In genomic region chr1:54888449-54888848, GRCm38 (mm10) we compare ENCODE assay signal across 13 mouse cellular contexts. TPM values are rescaled to one million over a fixed set of nuclear protein-coding genes. Genes with fewer than 3 reads are reported as not detected.
DNase-seq lines count a peak whose midpoint lies in the region; ATAC-seq and TF ChIP-seq lines count a peak whose summit lies in the region.
"Had no signal": no experiment of that assay in that cellular context is flagged by ENCODE, and none has a peak within 500 bp of the region (broad histone marks: within the 10 kb centered on the region; RNA-seq: fewer than 3 reads in every experiment).

No protein-coding gene starts in this region.

- no peak for TF ChIP-seq EP300 in heart, adult 2 months (IDR thresholded peaks at IDR 0.05; ENCODE audit: insufficient read depth, low read depth, low read length)

- H3K27me3 ChIP-seq in heart, adult 2 months (ENCODE audit: control insufficient read depth, insufficient read depth, low read length), result no peaks in the 10 kb centered on the region
- H3K27me3 ChIP-seq in heart, embryonic 11.5 days (ENCODE audit: control insufficient read depth, insufficient read depth, low read length), result no peaks in the 10 kb centered on the region
- H3K27me3 ChIP-seq in neural tube, embryonic 12.5 days (replicated peaks), result no peaks in the 10 kb centered on the region
- H3K27me3 ChIP-seq in splenic B cell, adult 2 months (ENCODE audit: control insufficient read depth, insufficient read depth, low read length, poor library complexity, severe bottlenecking), result no peaks in the 10 kb centered on the region
- H3K27me3 ChIP-seq: megakaryocyte, embryonic 14.5 days had no signal

- no peak overlapping the region for H3K4me2 ChIP-seq in heart, embryonic 11.5 days
- H3K4me2 ChIP-seq in neural tube, embryonic 12.5 days (replicated peaks), result no peak overlapping the region

- WGBS in heart, adult 2 months, result 62% methylated on average over 5 of the region's 5 CpGs
- 38% methylated on average over 5 of the region's 5 CpGs for WGBS in heart, embryonic 11.5 days (ENCODE audit: insufficient replicate concordance)
- 62% methylated on average over 5 of the region's 5 CpGs for WGBS in neural tube, embryonic 12.5 days

- no peak for TF ChIP-seq CTCF in heart, adult 2 months (IDR thresholded peaks at IDR 0.05)

- no peak overlapping the region for H3K4me3 ChIP-seq in heart, adult 2 months
- no peak overlapping the region for H3K4me3 ChIP-seq in heart, embryonic 11.5 days (ENCODE audit: low read depth, low read length)
- H3K4me3 ChIP-seq in neural tube, embryonic 12.5 days, result no peak overlapping the region
- H3K4me3 ChIP-seq: megakaryocyte, embryonic 14.5 days had no signal

- H3K9me3 ChIP-seq in heart, embryonic 11.5 days (replicated peaks; ENCODE audit: control insufficient read depth, low read length), result no peaks in the 10 kb centered on the region
- H3K9me3 ChIP-seq in neural tube, embryonic 12.5 days, result no peaks in the 10 kb centered on the region

- peak overlapping the region; percentile 1; the same call in 1 of the 2 replicates for H3K27ac ChIP-seq in heart, adult 2 months
- H3K27ac ChIP-seq in heart, embryonic 11.5 days (ENCODE audit: low read depth, low read length), result no peak overlapping the region
- no peak overlapping the region for H3K27ac ChIP-seq in neural tube, embryonic 12.5 days

- no peak overlapping the region for H3K9ac ChIP-seq in heart, adult 2 months (ENCODE audit: low read depth, low read length)
- H3K9ac ChIP-seq in heart, embryonic 11.5 days (ENCODE audit: low read depth, low read length), result no peak overlapping the region
- H3K9ac ChIP-seq in neural tube, embryonic 12.5 days, result no peak overlapping the region

- TF ChIP-seq POLR2A in heart, adult 2 months (IDR thresholded peaks at IDR 0.05; ENCODE audit: insufficient read depth, low read depth, low read length), result no peak

- peaks cover 2% of the 10 kb centered on the region; the same call in 1 of the 2 replicates for H3K79me2 ChIP-seq in heart, adult 2 months (replicated peaks; ENCODE audit: control insufficient read depth, insufficient read depth, low read length)

- H3K4me1 ChIP-seq in heart, adult 2 months (ENCODE audit: control insufficient read depth, insufficient read depth, low read length), result no peaks in the 10 kb centered on the region; the same call in 1 of the 2 replicates
- peaks cover 12% of the 10 kb centered on the region for H3K4me1 ChIP-seq in heart, embryonic 11.5 days (ENCODE audit: control insufficient read depth, insufficient read depth, low read length)
- H3K4me1 ChIP-seq in neural tube, embryonic 12.5 days, result peaks cover 8% of the 10 kb centered on the region; the same call in 1 of the 2 replicates

- no peaks in the 10 kb centered on the region for H3K36me3 ChIP-seq in heart, adult 2 months (ENCODE audit: control insufficient read depth, insufficient read depth, low read length)
- no peaks in the 10 kb centered on the region for H3K36me3 ChIP-seq in heart, embryonic 11.5 days (ENCODE audit: control insufficient read depth, insufficient read depth, low read length)
- H3K36me3 ChIP-seq in neural tube, embryonic 12.5 days, result no peaks in the 10 kb centered on the region
- H3K36me3 ChIP-seq in splenic B cell, adult 2 months (ENCODE audit: control insufficient read depth, insufficient read depth, low read length, poor library complexity, severe bottlenecking), result no peaks in the 10 kb centered on the region

- ATAC-seq in heart, embryonic 11.5 days (replicated peaks; ENCODE audit: insufficient number of reproducible peaks, low FRiP score, low TSS enrichment), result no peak
- ATAC-seq in neural tube, embryonic 12.5 days (ENCODE audit: low FRiP score, low read depth), result 0 out of 2 replicates have a peak, but pooled peaks have one; percentile 21
- ATAC-seq: forebrain, embryonic 14.5 days had no signal

- peak in 1 of 2 experiments; percentile 38 for DNase-seq in heart, adult 2 months
- no peak for DNase-seq in neural tube, embryonic 10.5 days (ENCODE audit: extremely low spot score, low spot score)
- DNase-seq in induced T-regulatory cell, adult 2 months (ENCODE audit: low read depth), result peak; percentile 54
- peak; percentile 61 for DNase-seq in splenic B cell, adult 2 months (ENCODE audit: low read depth, low spot score)
- no peak for DNase-seq in adrenal gland, postnatal 10 days
- no peak for DNase-seq in kidney, adult 9 months
- DNase-seq: cerebellum, postnatal 25 days; kidney, adult 11 months; retina, postnatal 1 day had no signal

- intact Hi-C loops in heart, adult 2 months (cut with DNase I), result no loop called here

RNA-seq across cellular contexts. Expression of gene Ankrd44, which starts 37.7 kb away (rescaled TPM):
- total RNA-seq in heart, adult 2 months (2021), result 10 to 100 TPM; 10.2 to 10.7 TPM
- 10.2 and 14.8 TPM in 2 replicates for polyA plus RNA-seq in heart, adult 2 months (2012; rRNA removed)
- polyA plus RNA-seq in heart, embryonic 11.5 days (2014; fragmentation: Nextera tagmentation; extraction: Ambion mirVana), result 11.1 and 14.0 TPM in 2 replicates
- polyA plus RNA-seq in neural tube, embryonic 12.5 days (2016; fragmentation: Nextera tagmentation; extraction: Ambion mirVana), result 13.5 and 14.7 TPM in 2 replicates
- 10 to 100 TPM; 25.7 to 32.1 TPM for total RNA-seq in adrenal gland, postnatal 10 days (2021)

Comparison
In these comparisons a context has a peak if more than half of its experiments do, and no peak if none do; other contexts are left out.
1. DNase-seq: peak in induced T-regulatory cell, adult 2 months (single experiment) and splenic B cell, adult 2 months (single experiment); none in neural tube, embryonic 10.5 days (single experiment), adrenal gland, postnatal 10 days (single experiment) and kidney, adult 9 months (single experiment).